Mouse (Mus musculus) CH12.LX (cell line): Measurements from ENCODE around the gene Psmd13.
A peak's percentile ranks its signal among the peaks of the same experiment; 100 is the strongest.

ENCODE experiments used
- CTCF ChIP-seq, 2 experiments: IDR thresholded peaks in 1 of 2; conservative IDR thresholded peaks in 1 of 2; 2 replicates each; pipeline ENCODE4 v1.5.1; 2011 to 2012; ENCODE audit warnings: low read depth in 2 of 2, low read length in 2 of 2, improper control_type of control experiment in 1 of 2, inconsistent platforms in 1 of 2, mild to moderate bottlenecking in 1 of 2, moderate library complexity in 1 of 2
- EP300 ChIP-seq: IDR thresholded peaks from 2 replicates; pipeline ENCODE4 v1.6.1; 2011; ENCODE audit warnings: low read length, improper control_type of control experiment
- MAX ChIP-seq: IDR thresholded peaks from 2 replicates; pipeline ENCODE4 v1.6.1; 2011; ENCODE audit warnings: low read length, improper control_type of control experiment
- MYC ChIP-seq: IDR thresholded peaks from 2 replicates; pipeline ENCODE4 v1.6.1; 2011; ENCODE audit warnings: low read depth, mild to moderate bottlenecking, improper control_type of control experiment, low read length
- POLR2A ChIP-seq: IDR thresholded peaks from 2 replicates; pipeline ENCODE4 v1.6.1; 2011; ENCODE audit warnings: low read depth, mild to moderate bottlenecking, improper control_type of control experiment, low read length
- RAD21 ChIP-seq: IDR thresholded peaks from 2 replicates; pipeline ENCODE4 v1.6.1; 2011; ENCODE audit warnings: low read depth, mild to moderate bottlenecking, low read length, improper control_type of control experiment, moderate library complexity
- SIN3A ChIP-seq: IDR thresholded peaks from 2 replicates; pipeline ENCODE4 v1.6.1; 2012; ENCODE audit warnings: low read length, improper control_type of control experiment, inconsistent platforms
- TCF12 ChIP-seq: IDR thresholded peaks from 2 replicates; pipeline ENCODE4 v1.6.1; 2014; ENCODE audit warnings: low read depth, mild to moderate bottlenecking, inconsistent platforms, low read length, improper control_type of control experiment
- UBTF ChIP-seq: IDR thresholded peaks from 2 replicates; pipeline ENCODE4 v1.6.1; 2012; ENCODE audit warnings: low read depth, mild to moderate bottlenecking, inconsistent platforms, low read length, improper control_type of control experiment, moderate library complexity
- USF2 ChIP-seq: conservative IDR thresholded peaks from 2 replicates; pipeline ENCODE4 v1.6.1; 2011; ENCODE audit warnings: low read depth, low read length, improper control_type of control experiment
- ZKSCAN1 ChIP-seq: IDR thresholded peaks from 2 replicates; pipeline ENCODE4 v1.6.1; 2012; ENCODE audit warnings: low read depth, inconsistent platforms, low read length, improper control_type of control experiment, borderline replicate concordance

DNA sequence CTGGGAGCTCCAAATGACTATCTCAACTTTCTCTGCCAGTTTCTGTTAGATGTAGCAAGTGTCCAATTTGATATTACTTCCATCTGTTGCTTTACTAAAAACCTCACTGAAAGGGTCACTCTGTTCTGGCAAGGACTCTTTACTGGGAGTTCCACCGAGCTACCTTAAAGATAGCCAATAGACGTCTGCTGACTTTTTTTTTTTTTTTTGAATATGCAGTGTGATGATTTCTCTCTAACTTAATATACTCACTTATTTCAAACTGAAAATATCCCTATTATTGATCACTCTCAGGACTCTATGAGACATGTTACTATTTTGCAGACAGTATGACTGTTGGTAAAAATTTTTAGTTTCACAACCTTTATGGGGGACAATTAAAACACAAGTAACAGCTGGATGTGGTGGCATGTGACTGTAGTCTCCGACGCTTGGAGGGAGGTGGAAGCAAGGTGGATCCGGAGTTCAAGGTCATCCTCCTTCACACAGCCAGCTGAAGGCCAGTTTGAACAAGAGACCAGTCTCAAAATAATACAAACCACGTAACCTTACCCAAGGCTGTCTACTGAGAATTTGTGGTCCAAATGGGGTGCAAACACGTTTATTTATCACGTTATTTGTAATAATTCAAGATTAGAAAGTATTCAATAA, 778 bp upstream of the Psmd13 start:
- TF ChIP-seq TCF12 (no peak), CTCF (conservative IDR thresholded peaks at IDR 0.05 in 1 of 2, IDR thresholded peaks at IDR 0.05 in 1 of 2; ENCODE audit: low read depth in 2 of 2, low read length in 2 of 2) (no peak), USF2 (no peak), MYC (no peak), UBTF (no peak), SIN3A (no peak), EP300 (no peak), POLR2A (no peak), RAD21 (no peak), ZKSCAN1 (no peak), MAX (peak; percentile 48; the same call in 1 of the 2 replicates)
